Mouse (Mus musculus) brain, embryonic 14.5 days (tissue): ENCODE measurements around the gene Pop5.

Experiments
- CTCF ChIP-seq: fragments of 200-500 bp; IDR thresholded peaks from 2 replicates; pipeline ENCODE4 v1.5.1; 2012; ENCODE audit warnings: inconsistent platforms, mild to moderate bottlenecking, moderate library complexity, borderline replicate concordance; ENCODE audit not compliant: insufficient read depth, insufficient read length; ENCODE audit errors: extremely low read depth
- POLR2A ChIP-seq: fragments of 200-500 bp; IDR thresholded peaks from 2 replicates; pipeline ENCODE4 v1.6.1; 2012; ENCODE audit warnings: mild to moderate bottlenecking, inconsistent platforms, borderline replicate concordance; ENCODE audit not compliant: poor library complexity, insufficient read depth, insufficient read length, severe bottlenecking; ENCODE audit errors: extremely low read depth

DNA sequence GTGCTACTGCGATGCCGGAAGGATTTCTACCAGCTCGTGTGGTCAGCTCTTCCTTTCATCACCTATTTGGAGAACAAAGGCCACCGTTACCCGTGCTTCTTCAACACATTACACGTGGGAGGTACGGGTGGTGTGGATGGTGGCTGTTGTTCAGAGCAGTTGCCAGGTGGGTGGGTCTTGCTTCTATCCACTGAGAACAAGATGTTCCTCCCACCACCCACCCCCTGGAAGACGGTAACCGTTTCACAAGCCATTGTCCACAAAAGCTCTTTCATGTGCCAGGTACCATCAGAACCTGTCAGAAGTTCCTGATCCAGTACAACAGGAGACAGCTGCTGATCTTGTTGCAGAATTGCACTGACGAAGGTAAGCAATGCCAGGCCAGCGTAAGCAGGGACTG, 4.6 kb downstream of the Pop5 start:
- no peak for TF ChIP-seq CTCF
- no peak for TF ChIP-seq POLR2A
